In the genomic region with DNA sequence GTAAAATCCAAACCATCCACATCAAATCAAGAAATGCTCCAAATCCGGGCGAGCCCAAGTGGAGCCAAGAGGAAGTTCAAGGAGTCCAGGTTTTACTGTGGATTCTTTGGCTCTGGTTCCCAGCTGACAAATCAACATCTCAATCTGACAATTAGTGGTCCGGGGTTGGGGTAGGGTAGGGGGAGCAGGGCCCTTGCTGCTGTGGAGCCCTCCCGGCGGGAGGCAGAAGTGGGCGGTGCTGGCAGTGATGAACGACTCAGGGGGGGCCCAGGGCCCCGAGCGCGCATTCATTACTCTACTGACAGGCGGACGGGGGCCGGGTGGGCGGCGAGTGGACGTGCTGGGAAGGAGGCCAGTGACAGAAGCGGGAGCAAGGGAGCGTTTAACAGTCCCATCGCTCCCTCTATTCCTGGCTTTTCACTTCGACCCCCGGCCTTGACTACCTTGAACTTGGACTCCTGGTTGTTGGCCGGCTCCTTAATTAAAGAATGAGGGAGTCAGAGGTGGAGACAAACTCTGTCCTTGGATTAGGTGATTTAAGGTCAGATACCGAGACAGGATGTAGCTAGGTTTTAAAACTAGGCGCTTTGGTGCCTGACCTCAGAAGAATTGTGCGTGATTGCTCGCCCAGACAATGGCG, we compare ENCODE assay signal across 9 mouse cellular contexts. TPM values are rescaled to one million over a fixed set of nuclear protein-coding genes. Genes with fewer than 3 reads are reported as not detected.
DNase-seq lines count a peak whose midpoint lies in the region; ATAC-seq lines count a peak whose summit lies in the region.
"Had no signal": no experiment of that assay in that cellular context is flagged by ENCODE, and none has a peak within 500 bp of the region (broad histone marks: within the 10 kb centered on the region; RNA-seq: fewer than 3 reads in every experiment).

No protein-coding gene starts in this region.

- peaks cover 52% of the 10 kb centered on the region for H3K4me1 ChIP-seq in heart, embryonic 13.5 days
- peaks cover 61% of the 10 kb centered on the region for H3K4me1 ChIP-seq in limb, embryonic 10.5 days
- H3K4me1 ChIP-seq in stomach, embryonic 15.5 days, result peaks cover 47% of the 10 kb centered on the region

- WGBS in heart, embryonic 13.5 days, result 3% methylated on average over 27 of the region's 27 CpGs
- WGBS in limb, embryonic 10.5 days, result under 1% methylated on average over 27 of the region's 27 CpGs
- 3% methylated on average over 27 of the region's 27 CpGs for WGBS in stomach, embryonic 15.5 days

- H3K4me3 ChIP-seq in heart, embryonic 13.5 days, result peak overlapping the region; percentile 29
- H3K4me3 ChIP-seq in limb, embryonic 10.5 days, result peak overlapping the region; percentile 7
- no peak overlapping the region for H3K4me3 ChIP-seq in stomach, embryonic 15.5 days (replicated peaks)

- H3K9me3 ChIP-seq in heart, embryonic 13.5 days, result no peaks in the 10 kb centered on the region
- no peaks in the 10 kb centered on the region for H3K9me3 ChIP-seq in limb, embryonic 10.5 days (replicated peaks)
- no peaks in the 10 kb centered on the region for H3K9me3 ChIP-seq in stomach, embryonic 15.5 days
- H3K9me3 ChIP-seq: liver, embryonic 15.5 days had no signal

- no peak overlapping the region for H3K9ac ChIP-seq in heart, embryonic 13.5 days
- no peak overlapping the region for H3K9ac ChIP-seq in stomach, embryonic 15.5 days
- H3K9ac ChIP-seq: liver, embryonic 15.5 days had no signal

- ATAC-seq in heart, embryonic 13.5 days (ENCODE audit: extremely low read depth, insufficient number of reproducible peaks, low FRiP score, low TSS enrichment), result no peak
- ATAC-seq in stomach, embryonic 15.5 days (ENCODE audit: insufficient read depth, low FRiP score, low read depth), result no peak
- no peak for ATAC-seq in monocyte, adult 5-6 weeks (replicated peaks; ENCODE audit: insufficient number of reproducible peaks, low FRiP score, low TSS enrichment, poor library complexity, severe bottlenecking)

- no peak overlapping the region for H3K27ac ChIP-seq in heart, embryonic 13.5 days (replicated peaks)
- no peak overlapping the region for H3K27ac ChIP-seq in limb, embryonic 10.5 days
- no peak overlapping the region for H3K27ac ChIP-seq in stomach, embryonic 15.5 days
- H3K27ac ChIP-seq: liver, embryonic 15.5 days had no signal

- peaks cover 98% of the 10 kb centered on the region for H3K27me3 ChIP-seq in heart, embryonic 13.5 days (replicated peaks)
- H3K27me3 ChIP-seq in limb, embryonic 10.5 days (ENCODE audit: low read depth, poor library complexity, severe bottlenecking), result peaks cover 99% of the 10 kb centered on the region
- peaks cover 85% of the 10 kb centered on the region for H3K27me3 ChIP-seq in stomach, embryonic 15.5 days (replicated peaks)

- no peak for DNase-seq in heart, adult 11 months
- peak; percentile 42 for DNase-seq in right cerebral cortex, postnatal 14 days
- no peak for DNase-seq in right cerebral cortex, postnatal 25 days
- peak; percentile 58 for DNase-seq in limb, embryonic 10.5 days (ENCODE audit: low spot score)
- DNase-seq in ovary, postnatal 36 days (ENCODE audit: low spot score), result no peak

- peak overlapping the region; percentile 37 for H3K4me2 ChIP-seq in heart, embryonic 13.5 days
- H3K4me2 ChIP-seq in stomach, embryonic 15.5 days, result peak overlapping the region; percentile 35

- H3K36me3 ChIP-seq in heart, embryonic 13.5 days, result no peaks in the 10 kb centered on the region
- no peaks in the 10 kb centered on the region for H3K36me3 ChIP-seq in limb, embryonic 10.5 days
- no peaks in the 10 kb centered on the region for H3K36me3 ChIP-seq in stomach, embryonic 15.5 days
- H3K36me3 ChIP-seq: liver, embryonic 15.5 days had no signal

RNA-seq across cellular contexts. Expression of a gene that starts 1.8 kb away (rescaled TPM):
- 1.0 and 1.8 TPM in 2 replicates for polyA plus RNA-seq in heart, embryonic 13.5 days (2015; fragmentation: Nextera tagmentation; extraction: Ambion mirVana)
- 1.4 and 2.1 TPM in 2 replicates for polyA plus RNA-seq in limb, embryonic 10.5 days (2016; fragmentation: Nextera tagmentation; extraction: Ambion mirVana)
- 18.6 and 23.0 TPM in 2 replicates for polyA plus RNA-seq in stomach, embryonic 15.5 days (2015; fragmentation: Nextera tagmentation; extraction: Ambion mirVana)
- not detected in 3 replicates for total RNA-seq in monocyte, adult 5-6 weeks (2017)

RNA-seq across cellular contexts. Expression of a gene that starts 7.1 kb away (rescaled TPM):
- polyA plus RNA-seq in heart, embryonic 13.5 days (2015; fragmentation: Nextera tagmentation; extraction: Ambion mirVana), result 0.16 and 0.25 TPM in 2 replicates
- 0.15 and 0.23 TPM in 2 replicates for polyA plus RNA-seq in limb, embryonic 10.5 days (2016; fragmentation: Nextera tagmentation; extraction: Ambion mirVana)
- polyA plus RNA-seq in stomach, embryonic 15.5 days (2015; fragmentation: Nextera tagmentation; extraction: Ambion mirVana), result 0.09 TPM in 1 of 2 replicates, not detected in the other
- total RNA-seq in monocyte, adult 5-6 weeks (2017), result not detected in 3 replicates
- polyA plus RNA-seq: liver, embryonic 15.5 days had no signal

RNA-seq across cellular contexts. Expression of a gene that starts 20.4 kb away (rescaled TPM):
- 27.1 and 27.8 TPM in 2 replicates for polyA plus RNA-seq in heart, embryonic 13.5 days (2015; fragmentation: Nextera tagmentation; extraction: Ambion mirVana)
- polyA plus RNA-seq in limb, embryonic 10.5 days (2016; fragmentation: Nextera tagmentation; extraction: Ambion mirVana), result 54.8 and 56.2 TPM in 2 replicates
- polyA plus RNA-seq in stomach, embryonic 15.5 days (2015; fragmentation: Nextera tagmentation; extraction: Ambion mirVana), result 24.6 and 29.2 TPM in 2 replicates
- 2.3 to 3.6 TPM in 2 of 3 replicates, not detected in the other for total RNA-seq in monocyte, adult 5-6 weeks (2017)

RNA-seq across cellular contexts. Expression of a gene that starts 31.0 kb away (rescaled TPM):
- polyA plus RNA-seq in heart, embryonic 13.5 days (2015; fragmentation: Nextera tagmentation; extraction: Ambion mirVana), result 31.8 and 34.5 TPM in 2 replicates
- 60.5 and 64.1 TPM in 2 replicates for polyA plus RNA-seq in limb, embryonic 10.5 days (2016; fragmentation: Nextera tagmentation; extraction: Ambion mirVana)
- 28.3 and 32.1 TPM in 2 replicates for polyA plus RNA-seq in stomach, embryonic 15.5 days (2015; fragmentation: Nextera tagmentation; extraction: Ambion mirVana)
- total RNA-seq in monocyte, adult 5-6 weeks (2017), result not detected in 3 replicates

RNA-seq across cellular contexts. Expression of a gene that starts 39.8 kb away (rescaled TPM):
- polyA plus RNA-seq in heart, embryonic 13.5 days (2015; fragmentation: Nextera tagmentation; extraction: Ambion mirVana), result 0.56 and 1.7 TPM in 2 replicates
- 0.16 TPM in 1 of 2 replicates, not detected in the other for polyA plus RNA-seq in limb, embryonic 10.5 days (2016; fragmentation: Nextera tagmentation; extraction: Ambion mirVana)
- 33.5 and 38.7 TPM in 2 replicates for polyA plus RNA-seq in stomach, embryonic 15.5 days (2015; fragmentation: Nextera tagmentation; extraction: Ambion mirVana)
- total RNA-seq in monocyte, adult 5-6 weeks (2017), result 1.1 TPM in 1 of 3 replicates, not detected in the others

Comparison
In these comparisons a context has a peak if more than half of its experiments do, and no peak if none do; other contexts are left out.
1. DNase-seq: peak in right cerebral cortex, postnatal 14 days (single experiment) and limb, embryonic 10.5 days (single experiment); none in heart, adult 11 months (single experiment), right cerebral cortex, postnatal 25 days (single experiment) and ovary, postnatal 36 days (single experiment).